Mouse (Mus musculus): ENCODE measurements around the gene Lamb3. TPM values are rescaled to one million over a fixed set of nuclear protein-coding genes. Genes with fewer than 3 reads are reported as not detected.

The Lamb3 gene
- polyA plus RNA-seq, 1 experiment from 2014 or later: 0.29 TPM

GRCm38 (mm10) chr1:193216000-193216399, 8.5 kb downstream of the Lamb3 start:
- Histone ChIP-seq H3K27me3 (replicated peaks; ENCODE audit: control insufficient read depth, insufficient read depth, low read length) (no peaks in the 10 kb centered on the region), H3K4me1 (ENCODE audit: control insufficient read depth, insufficient read depth, low read depth, low read length) (no peaks in the 10 kb centered on the region), H3K4me2 (ENCODE audit: low read length) (no peak overlapping the region), H3K4me3 (ENCODE audit: low read length) (no peak overlapping the region), H3K27ac (ENCODE audit: low read depth, low read length) (no peak overlapping the region), H3K9ac (ENCODE audit: low read depth, low read length) (no peak overlapping the region), H3K36me3 (ENCODE audit: control insufficient read depth, insufficient read depth, low read length) (no peaks in the 10 kb centered on the region), H3K9me3 (ENCODE audit: control insufficient read depth, low read length) (no peaks in the 10 kb centered on the region)
- no peak for ATAC-seq
- WGBS: 75% methylated on average over 3 of the region's 3 CpGs

GRCm38 (mm10) chr1:193220408-193220807, 12.9 kb downstream of the Lamb3 start:
- no peak for ATAC-seq
- Histone ChIP-seq H3K27ac (ENCODE audit: low read depth, low read length) (no peak overlapping the region), H3K4me2 (ENCODE audit: low read length) (no peak overlapping the region), H3K36me3 (ENCODE audit: control insufficient read depth, insufficient read depth, low read length) (no peaks in the 10 kb centered on the region), H3K9me3 (ENCODE audit: control insufficient read depth, low read length) (no peaks in the 10 kb centered on the region), H3K27me3 (replicated peaks; ENCODE audit: control insufficient read depth, insufficient read depth, low read length) (no peaks in the 10 kb centered on the region), H3K9ac (ENCODE audit: low read depth, low read length) (no peak overlapping the region), H3K4me3 (ENCODE audit: low read length) (no peak overlapping the region), H3K4me1 (ENCODE audit: control insufficient read depth, insufficient read depth, low read depth, low read length) (no peaks in the 10 kb centered on the region)
- WGBS: 69% methylated on average over 5 of the region's 5 CpGs

GRCm38 (mm10) chr1:193225531-193225930, 18.0 kb downstream of the Lamb3 start:
- Histone ChIP-seq H3K9ac (ENCODE audit: low read depth, low read length) (no peak overlapping the region), H3K9me3 (ENCODE audit: control insufficient read depth, low read length) (no peaks in the 10 kb centered on the region), H3K4me2 (ENCODE audit: low read length) (no peak overlapping the region), H3K27me3 (replicated peaks; ENCODE audit: control insufficient read depth, insufficient read depth, low read length) (no peaks in the 10 kb centered on the region), H3K27ac (ENCODE audit: low read depth, low read length) (no peak overlapping the region), H3K4me3 (ENCODE audit: low read length) (no peak overlapping the region), H3K36me3 (ENCODE audit: control insufficient read depth, insufficient read depth, low read length) (no peaks in the 10 kb centered on the region), H3K4me1 (ENCODE audit: control insufficient read depth, insufficient read depth, low read depth, low read length) (no peaks in the 10 kb centered on the region)
- 33% methylated on average over 3 of the region's 3 CpGs for whole genome bisulfite sequencing
- no peak for ATAC-seq

- Histone ChIP-seq H3K27me3 (replicated peaks; ENCODE audit: control insufficient read depth, insufficient read depth, low read length) (no peaks in the 10 kb centered on the region), H3K27ac (ENCODE audit: low read depth, low read length) (no peak overlapping the region), H3K9me3 (ENCODE audit: control insufficient read depth, low read length) (no peaks in the 10 kb centered on the region), H3K36me3 (ENCODE audit: control insufficient read depth, insufficient read depth, low read length) (no peaks in the 10 kb centered on the region), H3K4me3 (ENCODE audit: low read length) (no peak overlapping the region), H3K4me2 (ENCODE audit: low read length) (no peak overlapping the region), H3K9ac (ENCODE audit: low read depth, low read length) (no peak overlapping the region), H3K4me1 (ENCODE audit: control insufficient read depth, insufficient read depth, low read depth, low read length) (no peaks in the 10 kb centered on the region)
- no peak for ATAC-seq
- 94% methylated on average over 4 of the region's 4 CpGs for WGBS
Observed at GRCm38 (mm10) chr1:193226114-193226513, 18.6 kb downstream of the Lamb3 start.

- H3K36me3 ChIP-seq (ENCODE audit: control insufficient read depth, insufficient read depth, low read length): no peaks in the 10 kb centered on the region
- no peak overlapping the region for H3K4me2 ChIP-seq (ENCODE audit: low read length)
- no peaks in the 10 kb centered on the region for H3K9me3 ChIP-seq (ENCODE audit: control insufficient read depth, low read length)
- no peaks in the 10 kb centered on the region for H3K27me3 ChIP-seq (replicated peaks; ENCODE audit: control insufficient read depth, insufficient read depth, low read length)
- no peak overlapping the region for H3K27ac ChIP-seq (ENCODE audit: low read depth, low read length)
- H3K9ac ChIP-seq (ENCODE audit: low read depth, low read length): no peak overlapping the region
- 58% methylated on average over 7 of the region's 7 CpGs for WGBS
- H3K4me1 ChIP-seq (ENCODE audit: control insufficient read depth, insufficient read depth, low read depth, low read length): no peaks in the 10 kb centered on the region
- no peak overlapping the region for H3K4me3 ChIP-seq (ENCODE audit: low read length)
- no peak for ATAC-seq
Observed at GRCm38 (mm10) chr1:193226724-193227522, 19.4 kb downstream of the Lamb3 start.

- no peak overlapping the region for H3K4me2 ChIP-seq (ENCODE audit: low read length)
- WGBS: 73% methylated on average over 4 of the region's 4 CpGs
- no peak for ATAC-seq
- no peak overlapping the region for H3K9ac ChIP-seq (ENCODE audit: low read depth, low read length)
- H3K4me3 ChIP-seq (ENCODE audit: low read length): no peak overlapping the region
- H3K9me3 ChIP-seq (ENCODE audit: control insufficient read depth, low read length): no peaks in the 10 kb centered on the region
- H3K36me3 ChIP-seq (ENCODE audit: control insufficient read depth, insufficient read depth, low read length): no peaks in the 10 kb centered on the region
- H3K4me1 ChIP-seq (ENCODE audit: control insufficient read depth, insufficient read depth, low read depth, low read length): no peaks in the 10 kb centered on the region
- H3K27ac ChIP-seq (ENCODE audit: low read depth, low read length): no peak overlapping the region
- no peaks in the 10 kb centered on the region for H3K27me3 ChIP-seq (replicated peaks; ENCODE audit: control insufficient read depth, insufficient read depth, low read length)
Observed at GRCm38 (mm10) chr1:193227537-193227936, 20.0 kb downstream of the Lamb3 start.

- 95% methylated on average over 5 of the region's 5 CpGs for WGBS
- no peak overlapping the region for H3K4me3 ChIP-seq (ENCODE audit: low read length)
- no peak overlapping the region for H3K9ac ChIP-seq (ENCODE audit: low read depth, low read length)
- H3K4me2 ChIP-seq (ENCODE audit: low read length): no peak overlapping the region
- no peaks in the 10 kb centered on the region for H3K4me1 ChIP-seq (ENCODE audit: control insufficient read depth, insufficient read depth, low read depth, low read length)
- H3K27me3 ChIP-seq (replicated peaks; ENCODE audit: control insufficient read depth, insufficient read depth, low read length): no peaks in the 10 kb centered on the region
- no peaks in the 10 kb centered on the region for H3K36me3 ChIP-seq (ENCODE audit: control insufficient read depth, insufficient read depth, low read length)
- ATAC-seq: no peak
- H3K27ac ChIP-seq (ENCODE audit: low read depth, low read length): no peak overlapping the region
- H3K9me3 ChIP-seq (ENCODE audit: control insufficient read depth, low read length): no peaks in the 10 kb centered on the region
Observed at GRCm38 (mm10) chr1:193229570-193229969, 22.1 kb downstream of the Lamb3 start.

- Histone ChIP-seq H3K27me3 (replicated peaks; ENCODE audit: control insufficient read depth, insufficient read depth, low read length) (no peaks in the 10 kb centered on the region), H3K4me3 (ENCODE audit: low read length) (no peak overlapping the region)
- 76% methylated on average over 3 of the region's 3 CpGs for WGBS
Observed at GRCm38 (mm10) chr1:193230531-193230930, 23.0 kb downstream of the Lamb3 start.

GRCm38 (mm10) chr1:193230935-193231334, 23.4 kb downstream of the Lamb3 start:
- Histone ChIP-seq H3K4me1 (ENCODE audit: control insufficient read depth, insufficient read depth, low read depth, low read length) (no peaks in the 10 kb centered on the region), H3K27me3 (replicated peaks; ENCODE audit: control insufficient read depth, insufficient read depth, low read length) (no peaks in the 10 kb centered on the region), H3K27ac (ENCODE audit: low read depth, low read length) (no peak overlapping the region), H3K9me3 (ENCODE audit: control insufficient read depth, low read length) (no peaks in the 10 kb centered on the region), H3K4me3 (ENCODE audit: low read length) (no peak overlapping the region), H3K9ac (ENCODE audit: low read depth, low read length) (no peak overlapping the region), H3K4me2 (ENCODE audit: low read length) (no peak overlapping the region), H3K36me3 (ENCODE audit: control insufficient read depth, insufficient read depth, low read length) (no peaks in the 10 kb centered on the region)
- no peak for ATAC-seq
- 87% methylated on average over 5 of the region's 5 CpGs for WGBS

More at GRCm38 (mm10) chr1:193230531-193230930, 23.0 kb downstream of the Lamb3 start:
- Histone ChIP-seq H3K9ac (ENCODE audit: low read depth, low read length) (no peak overlapping the region), H3K27ac (ENCODE audit: low read depth, low read length) (no peak overlapping the region), H3K9me3 (ENCODE audit: control insufficient read depth, low read length) (no peaks in the 10 kb centered on the region), H3K36me3 (ENCODE audit: control insufficient read depth, insufficient read depth, low read length) (no peaks in the 10 kb centered on the region), H3K4me2 (ENCODE audit: low read length) (no peak overlapping the region), H3K4me1 (ENCODE audit: control insufficient read depth, insufficient read depth, low read depth, low read length) (no peaks in the 10 kb centered on the region)
- no peak for ATAC-seq

All from hindbrain, embryonic 16.5 days (tissue).